Mouse (Mus musculus) kidney, adult 2 months (tissue): ENCODE results near the gene Pdlim4.

Experiments
- CTCF ChIP-seq: fragments of 200-500 bp; conservative IDR thresholded peaks from 2 replicates; pipeline ENCODE4 v1.5.1; 2011; ENCODE audit warnings: low read depth, mild to moderate bottlenecking, control low read depth, low read length, moderate library complexity, mixed read lengths; ENCODE audit not compliant: insufficient read depth, insufficient read length
- POLR2A ChIP-seq: fragments of 200-500 bp; IDR thresholded peaks from one replicate; pipeline ENCODE4 v1.6.1; 2011; ENCODE audit warnings: low read depth, low read length, control low read depth

DNA sequence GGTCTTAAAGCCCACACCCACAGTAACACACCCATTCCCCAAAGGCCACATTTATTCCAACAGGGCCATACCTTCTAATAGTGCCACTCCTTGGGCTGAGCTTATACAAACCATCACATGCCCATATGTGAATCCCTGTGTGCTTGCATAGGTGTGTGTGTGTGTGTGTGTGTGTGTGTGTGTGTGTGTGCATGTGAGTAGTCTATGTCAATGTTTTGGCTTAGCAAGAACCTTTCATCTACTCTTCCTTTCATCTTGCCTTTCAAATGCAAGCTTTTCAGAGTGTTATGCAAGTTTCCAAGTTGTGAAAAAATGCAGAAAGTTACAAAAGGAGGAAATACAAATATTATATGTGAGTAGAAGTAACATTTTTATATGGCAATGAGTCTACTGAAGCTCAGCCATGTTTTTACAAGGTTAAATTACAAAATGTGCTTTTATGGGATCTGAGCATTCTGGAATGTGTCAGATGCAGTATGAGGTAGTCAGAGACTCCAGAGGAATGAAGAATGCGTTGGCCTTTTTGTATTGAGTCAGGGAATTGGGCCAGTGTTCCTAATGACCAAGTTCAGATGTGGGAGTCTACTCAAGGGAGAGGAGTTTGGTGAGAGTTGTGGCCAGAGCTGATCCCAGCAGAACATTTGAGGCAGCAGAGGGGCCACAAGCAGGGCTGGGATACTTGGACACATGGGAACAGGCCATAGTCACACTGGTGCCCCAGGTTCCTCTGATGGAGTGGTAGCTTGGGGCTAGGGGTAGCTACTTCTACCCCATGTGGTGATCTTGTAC is 21.5 kb upstream of the Pdlim4 start:
- TF ChIP-seq CTCF (no peak), POLR2A (no peak)
